Mouse (Mus musculus) heart, adult 9 months (tissue): Measurements from ENCODE around the gene L3mbtl1.

ENCODE experiments used
- DNase-seq, 2 experiments: peaks; one replicate each; pipeline ENCODE4 v3.0.0; 2022; ENCODE audit warnings: low spot score in 2 of 2

The L3mbtl1 gene

DNA sequence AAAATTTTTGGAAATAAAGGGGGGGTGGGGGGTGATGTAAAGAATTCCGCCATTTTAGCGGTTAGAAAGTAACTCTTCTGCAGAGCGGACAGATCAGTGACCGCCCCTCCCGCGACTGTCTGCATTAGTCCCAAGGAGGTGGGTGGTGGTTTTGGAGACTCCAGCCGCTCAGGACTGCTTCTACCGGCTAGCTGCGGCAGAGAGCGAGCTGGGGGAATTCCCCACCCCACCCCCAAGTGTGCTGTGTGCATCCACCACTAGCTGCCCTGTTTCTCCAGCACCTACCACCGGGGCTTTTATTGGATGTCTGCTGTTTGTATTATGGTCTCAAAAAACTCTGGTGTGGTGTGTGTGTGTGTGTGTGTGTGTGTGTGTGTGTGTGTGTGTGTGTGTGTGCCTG is 659 bp downstream of the L3mbtl1 start:
- no peak for DNase-seq

- DNase-seq, result no peak
These were observed 3.7 kb downstream of the L3mbtl1 start for GRCm38 (mm10) chr2:162946964-162947363.

DNA sequence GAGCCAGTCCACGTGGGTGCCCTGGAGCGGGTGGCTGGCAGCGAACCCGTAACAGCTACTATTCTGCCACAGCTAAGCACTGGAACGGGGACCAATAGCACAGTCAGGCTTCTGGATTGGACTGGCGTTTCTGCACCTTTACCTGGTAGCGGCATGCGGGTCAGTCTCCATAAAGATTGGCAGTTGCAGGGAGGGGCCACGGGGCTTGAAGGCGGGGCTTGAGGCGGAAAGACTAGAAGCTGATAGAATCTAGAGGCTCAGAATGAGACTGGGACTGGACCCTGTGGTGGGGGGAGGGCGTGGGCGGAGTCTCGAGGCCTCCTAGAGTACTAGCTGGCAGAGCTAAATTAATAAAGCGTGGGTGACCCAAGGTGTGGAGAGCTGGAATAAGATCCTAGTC is 4.5 kb downstream of the L3mbtl1 start:
- DNase-seq, result no peak

GRCm38 (mm10) chr2:162948221-162948620 is 4.9 kb downstream of the L3mbtl1 start:
- no peak for DNase-seq

- DNase-seq, result no peak
These were observed 7.5 kb downstream of the L3mbtl1 start for GRCm38 (mm10) chr2:162950776-162951175.

GRCm38 (mm10) chr2:162956843-162957242 is 13.6 kb downstream of the L3mbtl1 start:
- DNase-seq, result no peak

DNA sequence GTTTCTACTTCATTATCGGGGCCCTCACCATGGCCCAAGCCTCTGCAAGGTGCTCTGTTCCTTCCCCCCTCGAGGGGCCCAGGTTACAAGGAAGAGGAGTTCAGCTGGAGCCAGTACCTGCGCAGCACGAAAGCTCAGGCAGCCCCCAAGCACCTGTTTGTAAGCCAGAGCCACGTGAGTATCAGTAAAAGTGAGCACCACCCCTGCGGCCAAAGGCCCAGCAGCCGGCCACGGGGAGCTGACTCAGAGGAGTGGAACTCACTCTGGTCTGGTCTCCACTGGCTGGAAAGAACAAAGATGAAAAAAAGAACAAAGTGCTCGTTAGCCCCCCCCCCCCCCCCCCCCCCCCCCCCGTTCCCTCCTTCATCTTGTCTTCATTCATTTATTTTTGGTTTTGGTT is 18.0 kb downstream of the L3mbtl1 start:
- DNase-seq, result no peak

DNA sequence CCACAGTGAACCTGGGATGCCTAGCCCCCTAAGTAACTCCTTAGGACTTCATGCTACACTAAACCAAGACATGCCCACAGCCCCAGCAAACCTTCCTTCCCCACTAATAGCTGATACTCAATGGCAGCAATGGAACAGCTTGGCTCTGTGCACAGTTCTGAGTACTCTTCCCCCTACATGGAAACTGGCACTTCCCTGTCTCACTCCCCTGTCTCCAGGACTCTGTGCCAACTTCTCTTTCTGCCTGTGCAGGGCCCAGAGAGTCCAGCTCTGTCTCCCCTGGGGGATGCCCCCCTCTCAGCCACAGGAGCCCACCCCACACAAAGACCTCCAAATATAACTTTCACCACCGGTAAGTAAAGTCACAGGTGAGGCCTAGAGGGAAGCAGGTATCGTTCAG is 23.5 kb downstream of the L3mbtl1 start:
- no peak for DNase-seq

DNA sequence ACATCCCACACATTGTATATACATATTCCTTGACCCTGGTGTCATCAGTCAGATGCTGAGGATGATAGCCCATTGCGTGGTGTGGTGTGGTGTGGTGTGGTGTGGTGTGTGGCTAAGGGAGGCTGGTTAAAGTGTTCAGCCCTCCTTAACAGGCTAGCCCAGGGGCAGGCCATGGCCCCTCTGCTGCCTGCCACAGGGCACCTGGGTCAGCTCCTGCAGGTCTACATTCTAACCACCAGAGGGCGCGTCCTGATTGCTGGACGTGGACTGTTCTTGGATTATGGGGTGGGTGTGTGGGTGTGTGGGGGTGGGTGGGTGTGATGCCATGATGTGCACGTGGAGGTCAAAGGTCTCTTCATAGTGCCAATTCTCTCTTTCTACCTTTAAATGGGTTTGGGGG is 25.1 kb downstream of the L3mbtl1 start:
- peak in 1 of 2 experiments; percentile 16 for DNase-seq

DNA sequence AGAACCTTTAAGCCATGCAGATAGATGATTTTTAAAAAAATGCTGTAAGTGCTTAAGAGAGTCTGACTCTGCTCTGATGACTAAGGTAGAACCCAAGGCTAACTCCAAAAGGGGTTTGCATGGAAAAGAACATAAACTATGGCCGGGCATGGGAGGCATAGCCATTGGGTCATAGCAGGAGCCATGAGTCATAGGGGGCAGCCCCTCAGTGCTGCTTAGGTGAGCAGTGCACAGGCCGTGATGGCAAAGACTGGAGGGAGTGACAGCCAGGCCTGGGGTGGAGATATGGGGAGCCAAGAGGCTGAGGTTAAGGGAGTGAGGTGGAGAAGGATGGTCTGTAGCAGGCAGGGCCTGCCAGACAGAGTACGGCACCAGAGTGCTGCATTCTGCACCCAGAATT is 25.8 kb downstream of the L3mbtl1 start:
- no peak for DNase-seq

DNA sequence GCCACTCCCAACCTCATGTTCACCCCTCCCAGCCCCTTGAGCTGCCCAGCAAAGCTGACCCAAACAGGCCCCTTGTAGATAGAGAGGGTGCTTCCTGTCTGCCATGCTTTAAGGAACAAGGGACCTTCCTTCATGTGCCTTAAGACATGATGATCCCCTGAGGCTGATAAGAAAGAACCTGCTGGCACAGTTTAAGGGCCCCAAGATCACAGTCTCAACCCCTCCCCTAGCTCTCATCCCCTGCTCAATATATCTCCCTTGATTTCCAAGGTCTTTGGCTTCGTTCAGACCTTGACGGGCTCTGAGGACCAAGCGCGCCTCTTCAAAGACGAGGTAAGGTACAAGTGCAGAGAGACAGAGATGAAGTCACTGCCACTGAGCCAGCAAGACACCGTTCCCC is 27.6 kb downstream of the L3mbtl1 start:
- DNase-seq, result no peak

- DNase-seq, result no peak
These were observed 29.5 kb downstream of the L3mbtl1 start for GRCm38 (mm10) chr2:162972752-162973151.

DNA sequence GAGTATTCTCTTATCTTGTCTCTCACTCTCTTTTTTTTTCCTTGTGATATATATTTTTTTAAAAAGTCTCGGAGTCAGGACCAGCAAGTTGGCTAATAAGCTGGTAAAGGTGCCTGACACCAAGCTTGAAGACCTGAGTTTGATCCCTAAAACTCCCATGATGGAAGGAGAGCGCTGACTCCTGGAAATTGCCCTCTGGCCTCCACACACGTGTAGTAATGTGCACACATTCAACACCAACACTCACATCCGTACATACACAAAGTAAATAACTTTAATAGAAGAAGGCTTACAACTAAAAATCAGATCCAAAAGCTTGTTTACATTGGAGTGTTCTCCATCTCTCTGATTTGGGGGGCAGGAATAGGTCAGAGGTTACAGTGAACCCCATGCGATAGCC is 29.9 kb downstream of the L3mbtl1 start:
- no peak for DNase-seq

- DNase-seq, result no peak
These were observed 30.4 kb downstream of the L3mbtl1 start for GRCm38 (mm10) chr2:162973637-162974036.

GRCm38 (mm10) chr2:162975157-162975775 is 32.0 kb downstream of the L3mbtl1 start:
- DNase-seq, result peak in 1 of 2 experiments; percentile 30

DNA sequence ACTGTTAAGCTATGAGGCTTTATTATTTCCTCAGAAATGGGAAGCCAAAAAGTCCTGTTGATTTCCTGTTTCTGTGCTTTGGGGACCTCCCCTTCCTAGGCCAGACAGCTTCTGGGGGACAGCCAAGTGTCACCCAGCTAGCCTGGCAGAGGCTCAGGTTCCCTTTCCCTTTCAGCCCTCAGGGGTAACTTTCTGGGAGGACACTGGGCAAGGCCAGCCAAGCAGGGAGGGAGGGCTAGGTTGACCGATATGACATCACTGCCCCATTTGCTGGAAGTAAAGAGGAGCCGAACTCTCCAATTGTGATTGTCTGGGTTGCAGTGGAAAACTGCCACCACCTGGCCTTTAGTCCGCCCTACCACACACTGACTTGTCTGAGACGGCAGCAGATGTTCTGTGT is 32.7 kb downstream of the L3mbtl1 start:
- peak; percentile 56 to 63 for DNase-seq

DNA sequence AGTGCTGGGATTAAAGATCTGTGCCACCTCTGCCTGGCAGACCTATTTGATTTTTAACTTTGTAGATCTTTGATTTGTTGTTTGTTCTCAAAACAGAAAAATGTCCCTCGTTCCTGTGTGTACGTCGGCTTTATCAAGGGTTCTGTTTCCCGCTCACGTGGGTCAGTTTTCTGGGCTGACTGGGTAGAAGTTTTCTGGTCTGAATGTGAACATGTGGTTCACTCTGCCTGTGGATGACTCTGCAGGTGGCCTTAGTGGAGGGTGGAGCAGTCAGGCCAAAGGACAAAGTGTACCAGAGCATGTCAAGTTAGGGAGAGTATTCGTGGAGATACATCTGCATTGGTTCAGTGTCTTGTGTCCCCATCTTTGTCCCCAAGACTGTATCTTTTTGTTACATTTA is 41.1 kb downstream of the L3mbtl1 start:
- no peak for DNase-seq

GRCm38 (mm10) chr2:162985923-162986322 is 42.7 kb downstream of the L3mbtl1 start:
- no peak for DNase-seq

DNA sequence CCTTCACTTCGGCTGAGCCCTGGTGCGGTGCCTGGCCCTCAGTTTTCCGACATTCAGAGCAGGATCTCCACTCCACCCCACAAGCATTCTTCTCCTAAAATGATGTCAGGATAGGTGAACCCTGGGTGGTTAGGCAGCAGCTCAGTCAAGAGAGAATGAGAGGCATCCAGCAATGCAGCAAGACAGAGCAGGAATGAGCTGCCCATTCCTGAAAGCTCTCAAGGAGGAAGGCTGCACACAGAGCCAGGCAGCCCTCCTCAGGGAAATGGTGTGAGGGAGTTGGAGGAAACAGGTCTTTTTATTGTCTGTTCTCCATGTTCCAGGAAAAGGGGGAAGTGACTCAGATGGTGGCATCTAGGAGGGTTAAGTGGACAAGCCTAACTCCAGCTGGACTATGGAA is 43.5 kb downstream of the L3mbtl1 start:
- no peak for DNase-seq

GRCm38 (mm10) chr2:162987218-162987617 is 43.9 kb downstream of the L3mbtl1 start, which contains the start of gene Sgk2:
TSS of gene Sgk2 (plus strand) at chr2:162987330.
- no peak for DNase-seq

DNA sequence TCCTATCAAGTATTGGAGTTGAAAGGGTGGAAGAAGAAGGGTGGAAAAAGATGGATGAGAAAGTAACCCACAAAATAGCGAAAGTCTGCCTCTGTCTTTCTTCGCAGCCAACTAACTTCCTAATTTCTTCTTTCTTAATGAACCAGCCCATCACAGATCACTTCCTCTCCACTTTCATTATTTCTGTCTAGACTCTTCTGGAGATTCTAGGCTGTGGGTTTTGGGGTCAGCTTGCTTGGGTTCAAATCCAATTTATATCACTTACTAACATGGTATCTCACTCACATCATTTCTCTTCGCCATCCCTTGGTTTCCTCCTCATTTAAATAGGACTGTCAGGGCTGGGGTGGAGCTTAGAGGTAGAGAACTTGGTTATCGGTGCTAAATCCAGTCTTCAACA is 45.0 kb downstream of the L3mbtl1 start:
- no peak for DNase-seq

GRCm38 (mm10) chr2:162991394-162992083 is 48.3 kb downstream of the L3mbtl1 start:
- no peak for DNase-seq

GRCm38 (mm10) chr2:162992084-162992437 is 48.8 kb downstream of the L3mbtl1 start:
- DNase-seq, result no peak
